Mouse (Mus musculus) stomach, embryonic 14.5 days (tissue): ENCODE results near the gene Dnhd1. TPM values are rescaled to one million over a fixed set of nuclear protein-coding genes. Genes with fewer than 3 reads are reported as not detected.

Experiments used
- ATAC-seq: fragments of 200-750 bp; cut with Nextera tagmentation; 2 replicates; pipeline ENCODE4 v1.8.0; 2017; ENCODE audit warnings: low read depth, moderate TSS enrichment; ENCODE audit not compliant: insufficient number of reproducible peaks, insufficient read depth, low FRiP score
- H3K27ac ChIP-seq: fragments of 300-500 bp; sonication (generic); 2 replicates; pipeline ENCODE4 v1.5.1; 2014; ENCODE audit warnings: mild to moderate bottlenecking, low read length, moderate library complexity, mixed read lengths
- H3K27me3 ChIP-seq: fragments of 300-500 bp; sonication (generic); 2 replicates; pipeline ENCODE4 v1.6.1; 2014; ENCODE audit warnings: low read length, control low read depth, mixed read lengths; ENCODE audit not compliant: control insufficient read depth, insufficient read depth
- H3K36me3 ChIP-seq: fragments of 300-500 bp; sonication (generic); 2 replicates; pipeline ENCODE4 v1.6.1; 2014; ENCODE audit warnings: mild to moderate bottlenecking, control low read depth, low read length, moderate library complexity, mixed read lengths; ENCODE audit not compliant: control insufficient read depth, insufficient read depth
- H3K4me1 ChIP-seq: fragments of 300-500 bp; sonication (generic); 2 replicates; pipeline ENCODE4 v1.6.1; 2014; ENCODE audit warnings: low read length, control low read depth, mixed read lengths; ENCODE audit not compliant: control insufficient read depth, insufficient read depth
- H3K4me2 ChIP-seq: fragments of 300-500 bp; sonication (generic); replicated peaks from 2 replicates; pipeline ENCODE4 v1.6.1; 2014; ENCODE audit warnings: low read depth, low read length, control low read depth
- H3K4me3 ChIP-seq: fragments of 300-500 bp; sonication (generic); 2 replicates; pipeline ENCODE4 v1.5.1; 2014; ENCODE audit warnings: low read depth, low read length, control low read depth
- H3K9ac ChIP-seq: fragments of 300-500 bp; sonication (generic); replicated peaks from 2 replicates; pipeline ENCODE4 v1.6.1; 2014; ENCODE audit warnings: low read depth, mild to moderate bottlenecking, control low read depth, low read length, moderate library complexity, mixed read lengths
- H3K9me3 ChIP-seq: fragments of 300-500 bp; sonication (generic); 2 replicates; pipeline ENCODE4 v1.6.1; 2016; ENCODE audit warnings: low read depth, low read length, control low read depth; ENCODE audit not compliant: control insufficient read depth
- WGBS: fragments of 180-500 bp; shearing (Covaris S2); extraction: QIAGEN DNeasy Blood & Tissue Kit; methylation state at CpG from one replicate; pipeline ENCODE4 v1.1.7; 2014; 5-methylcytosine and 5-hydroxymethylcytosine counted together
- polyA plus RNA-seq: library from polyadenylated mRNA; unstranded; fragments of >200 nt; fragmentation: Nextera tagmentation; extraction: Ambion mirVana; gene quantifications from 2 replicates; pipeline ENCODE4 v1.2.1, GENCODE M21; 2014

The Dnhd1 gene
- 1.5 and 2.0 TPM in 2 replicates for polyA plus RNA-seq

DNA sequence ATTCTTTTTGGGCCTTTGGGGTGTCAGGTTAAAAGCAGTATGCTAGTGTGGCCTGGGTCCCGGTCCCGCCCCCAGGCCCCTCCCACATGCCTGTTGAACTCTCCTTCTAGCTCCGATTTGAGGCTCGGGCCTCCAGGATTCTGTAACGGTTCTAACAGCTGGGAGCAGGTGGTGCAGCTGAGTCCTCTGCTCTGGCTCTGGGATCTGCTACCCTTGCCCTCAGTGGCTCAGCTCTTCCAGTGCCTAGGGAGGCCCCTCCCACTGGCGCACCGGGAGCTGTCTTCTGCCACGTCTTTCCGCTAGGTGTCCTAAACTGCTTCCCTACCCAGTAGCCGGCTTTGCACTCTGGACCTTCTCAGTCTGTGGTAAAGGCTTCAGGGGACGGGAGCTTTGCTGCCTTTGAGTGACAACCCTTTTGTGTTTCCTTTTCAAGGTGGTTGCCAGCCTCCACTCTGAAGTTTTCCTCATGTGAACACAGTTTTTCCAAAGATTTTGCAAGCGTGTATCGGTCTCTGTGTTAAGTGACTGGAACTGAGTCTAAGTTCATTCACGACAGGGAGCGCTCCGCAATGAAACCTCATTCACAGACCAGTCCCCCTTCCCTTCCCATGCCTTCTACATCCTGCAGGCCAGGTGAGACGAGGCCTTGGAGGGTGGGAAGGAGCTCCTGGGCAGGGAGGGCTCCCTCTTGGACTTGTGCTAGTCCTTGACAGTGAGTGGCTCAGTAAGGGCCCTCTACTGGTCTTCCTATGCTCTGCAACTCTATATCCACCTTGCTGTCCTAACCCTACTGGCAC is at the start of gene Dnhd1:
Dnhd1 (plus strand) TSS at position 189 of the 797 bp plus-strand sequence.
- Histone ChIP-seq H3K9ac (peak within 1 kb of the TSS; percentile 11; the same call in 1 of the 2 replicates), H3K4me3 (peak within 1 kb of the TSS; percentile 29), H3K4me1 (no peaks in the 10 kb centered on the region), H3K9me3 (no peaks in the 10 kb centered on the region), H3K27me3 (no peaks in the 10 kb centered on the region), H3K4me2 (peak within 1 kb of the TSS; percentile 64), H3K27ac (peak within 1 kb of the TSS; percentile 23; the same call in 1 of the 2 replicates), H3K36me3 (no peaks in the 10 kb centered on the region)
- WGBS: 2% methylated on average over 17 of the region's 17 CpGs
- ATAC-seq: peak; percentile 92

- peak; percentile 56; the same call in 1 of the 2 replicates for ATAC-seq
- Histone ChIP-seq H3K9me3 (peaks cover 6% of the 10 kb centered on the region; the same call in 1 of the 2 replicates), H3K9ac (no peak overlapping the region), H3K36me3 (no peaks in the 10 kb centered on the region), H3K4me3 (no peak overlapping the region), H3K4me2 (no peak overlapping the region), H3K27me3 (no peaks in the 10 kb centered on the region), H3K4me1 (no peaks in the 10 kb centered on the region), H3K27ac (no peak overlapping the region)
- 34% methylated on average over 9 of the region's 9 CpGs for WGBS
Measured at GRCm38 (mm10) chr7:105602860-105603623, 47.6 kb upstream of the Dnhd1 start.

GRCm38 (mm10) chr7:105608467-105608866 is 42.2 kb upstream of the Dnhd1 start:
- ATAC-seq: no peak
- H3K4me3 ChIP-seq: no peak overlapping the region
- H3K4me2 ChIP-seq: no peak overlapping the region
- H3K9ac ChIP-seq: no peak overlapping the region
- peaks cover 6% of the 10 kb centered on the region; the same call in 1 of the 2 replicates for H3K9me3 ChIP-seq
- peaks cover 24% of the 10 kb centered on the region for H3K36me3 ChIP-seq
- no peaks in the 10 kb centered on the region for H3K27me3 ChIP-seq
- no peaks in the 10 kb centered on the region for H3K4me1 ChIP-seq
- H3K27ac ChIP-seq: no peak overlapping the region
- WGBS: 88% methylated on average over 3 of the region's 3 CpGs

- H3K27ac ChIP-seq: no peak overlapping the region
- no peak overlapping the region for H3K4me2 ChIP-seq
- H3K27me3 ChIP-seq: no peaks in the 10 kb centered on the region
- no peak overlapping the region for H3K9ac ChIP-seq
- no peak for ATAC-seq
- peaks cover 41% of the 10 kb centered on the region for H3K36me3 ChIP-seq
- H3K4me1 ChIP-seq: no peaks in the 10 kb centered on the region
- no peaks in the 10 kb centered on the region for H3K9me3 ChIP-seq
- no peak overlapping the region for H3K4me3 ChIP-seq
- 91% methylated on average over 1 of the region's 1 CpGs for WGBS
Measured at GRCm38 (mm10) chr7:105611767-105612166, 38.9 kb upstream of the Dnhd1 start.

DNA sequence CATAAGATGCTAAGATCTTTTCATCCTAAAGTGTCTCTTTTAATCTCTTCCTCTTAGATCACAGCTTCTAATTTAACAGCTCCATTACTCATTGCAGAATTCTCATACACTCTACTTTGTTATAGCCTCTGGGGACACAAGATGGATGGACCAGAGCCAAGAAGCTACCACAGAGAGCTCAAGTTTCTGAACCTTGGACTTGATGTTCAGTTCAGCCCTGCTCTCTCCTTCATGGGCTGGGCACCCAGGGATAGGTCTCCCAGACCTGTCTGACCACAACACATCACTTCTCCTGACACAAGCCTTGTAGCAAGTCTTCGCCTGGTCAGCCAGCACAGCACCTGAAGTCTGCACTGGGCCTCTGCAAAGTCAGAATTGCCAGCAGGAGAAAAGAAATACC is 36.2 kb upstream of the Dnhd1 start:
- no peak overlapping the region for H3K9ac ChIP-seq
- H3K36me3 ChIP-seq: peaks cover 65% of the 10 kb centered on the region
- ATAC-seq: no peak
- no peaks in the 10 kb centered on the region for H3K27me3 ChIP-seq
- no peaks in the 10 kb centered on the region for H3K9me3 ChIP-seq
- H3K4me2 ChIP-seq: no peak overlapping the region
- no peak overlapping the region for H3K27ac ChIP-seq
- H3K4me3 ChIP-seq: no peak overlapping the region
- WGBS: 93% methylated on average over 1 of the region's 1 CpGs
- H3K4me1 ChIP-seq: no peaks in the 10 kb centered on the region

GRCm38 (mm10) chr7:105615720-105616119 is 34.9 kb upstream of the Dnhd1 start:
- Histone ChIP-seq H3K27ac (no peak overlapping the region), H3K9me3 (no peaks in the 10 kb centered on the region), H3K9ac (no peak overlapping the region), H3K4me3 (no peak overlapping the region), H3K4me1 (no peaks in the 10 kb centered on the region), H3K36me3 (peaks cover 64% of the 10 kb centered on the region), H3K4me2 (no peak overlapping the region), H3K27me3 (no peaks in the 10 kb centered on the region)
- ATAC-seq: no peak
- 91% methylated on average over 1 of the region's 1 CpGs for WGBS

DNA sequence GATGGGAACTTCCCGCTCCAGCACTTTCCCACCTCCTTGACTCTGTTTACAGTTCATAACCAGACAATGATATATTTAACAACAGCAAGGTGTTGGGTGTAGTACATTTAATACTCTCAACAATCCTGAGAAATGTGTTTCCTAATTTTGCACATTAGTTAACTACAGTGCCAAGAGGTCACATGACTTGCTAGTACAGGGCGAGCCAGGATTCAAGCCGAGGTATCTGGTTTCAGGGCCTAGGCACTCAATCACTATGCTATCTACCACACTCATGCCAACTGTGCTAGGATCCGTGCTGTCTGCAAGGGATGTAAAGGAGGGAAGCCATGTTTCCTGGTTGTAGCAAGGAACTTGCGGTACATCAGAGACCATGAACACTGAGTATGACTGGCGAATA is 34.1 kb upstream of the Dnhd1 start:
- Histone ChIP-seq H3K4me2 (no peak overlapping the region), H3K36me3 (peaks cover 56% of the 10 kb centered on the region), H3K4me3 (no peak overlapping the region), H3K9ac (no peak overlapping the region), H3K4me1 (no peaks in the 10 kb centered on the region), H3K27me3 (no peaks in the 10 kb centered on the region), H3K9me3 (no peaks in the 10 kb centered on the region), H3K27ac (no peak overlapping the region)
- no peak for ATAC-seq
- 70% methylated on average over 6 of the region's 6 CpGs for WGBS

GRCm38 (mm10) chr7:105617810-105618209 is 32.8 kb upstream of the Dnhd1 start:
- Histone ChIP-seq H3K36me3 (peaks cover 48% of the 10 kb centered on the region), H3K4me3 (no peak overlapping the region), H3K9me3 (no peaks in the 10 kb centered on the region), H3K4me2 (no peak overlapping the region), H3K9ac (no peak overlapping the region), H3K27ac (no peak overlapping the region), H3K4me1 (no peaks in the 10 kb centered on the region), H3K27me3 (no peaks in the 10 kb centered on the region)
- WGBS: 93% methylated on average over 22 of the region's 22 CpGs
- ATAC-seq: no peak
